Mouse (Mus musculus) ES-Bruce4 (cell line): ENCODE results near the gene Zbtb9.

Source experiments
- CTCF ChIP-seq: IDR thresholded peaks from one replicate; pipeline ENCODE4 v1.8.1; 2011; ENCODE audit warnings: low read depth, low read length
- EP300 ChIP-seq: IDR thresholded peaks from 2 replicates; pipeline ENCODE4 v1.6.1; 2011; ENCODE audit warnings: low read depth, low read length; ENCODE audit not compliant: insufficient read depth
- POLR2A ChIP-seq: IDR thresholded peaks from one replicate; pipeline ENCODE4 v1.8.1; 2011; ENCODE audit warnings: low read length; ENCODE audit not compliant: insufficient read depth

- TF ChIP-seq CTCF, result no peak
- TF ChIP-seq EP300, result no peak
- TF ChIP-seq POLR2A, result no peak
These were observed 22.0 kb downstream of the Zbtb9 start for GRCm38 (mm10) chr17:26995006-26995405.
